Mouse (Mus musculus) erythroblast, embryonic 14.5 days (primary cell): Measurements from ENCODE around the gene Mab21l3.

ENCODE experiments used
- GATA1 ChIP-seq: IDR thresholded peaks from 2 replicates; pipeline ENCODE4 v1.6.1; 2012; ENCODE audit warnings: low read length, inconsistent platforms, mixed read lengths
- TAL1 ChIP-seq: IDR thresholded peaks from 3 replicates; pipeline ENCODE4 v1.6.1; 2012; ENCODE audit warnings: low read length, inconsistent platforms, mixed read lengths

DNA sequence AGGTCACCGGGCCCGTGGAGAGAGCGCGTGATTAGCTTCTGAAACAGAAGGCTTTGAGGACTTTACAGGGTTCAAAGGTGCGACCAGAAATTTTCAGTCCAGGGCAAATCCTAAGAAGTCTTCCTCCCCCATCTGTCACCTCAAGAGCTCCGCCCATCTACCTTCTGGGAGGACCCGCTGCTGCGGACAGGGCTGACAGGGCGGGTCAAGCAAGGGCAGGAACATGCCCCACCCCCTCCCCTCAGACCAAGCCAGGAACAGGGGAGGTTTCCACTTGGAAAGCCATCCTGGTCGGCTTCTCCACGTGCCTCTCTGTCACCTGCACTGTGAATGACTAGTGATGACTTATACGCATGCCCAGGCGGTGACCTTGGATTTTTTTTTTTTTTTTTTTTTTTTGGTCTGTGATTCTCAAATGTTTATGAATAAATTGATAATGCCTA lies 43.2 kb downstream of the Mab21l3 start:
- TF ChIP-seq GATA1 (no peak), TAL1 (no peak)
